Mouse (Mus musculus) adrenal gland, postnatal 36 days (tissue): ENCODE measurements around the gene Gm6657. TPM values are rescaled to one million over a fixed set of nuclear protein-coding genes. Genes with fewer than 3 reads are reported as not detected.

Experiments used
- total RNA-seq, 2 experiments: library from RNA; stranded (reverse); gene quantifications; 2 replicates each; pipeline ENCODE4 v1.2.3; 2021

The Gm6657 gene
- total RNA-seq, 2 experiments from 2014 or later = not detected

Other genes with a start within 250 kb of the Gm6657 start
- 10 to 100 TPM; 24.1 to 38.3 TPM for gene Gphn, start 32.1 kb downstream of the Gm6657 start, total RNA-seq